Mouse (Mus musculus) CH12.LX (cell line): ENCODE data around the gene Psma7.

ENCODE experiments used
- CHD2 ChIP-seq: IDR thresholded peaks from 2 replicates; pipeline ENCODE4 v1.6.1; 2011; ENCODE audit warnings: low read length, improper control_type of control experiment
- CTCF ChIP-seq, 2 experiments: IDR thresholded peaks in 1 of 2; conservative IDR thresholded peaks in 1 of 2; 2 replicates each; pipeline ENCODE4 v1.5.1; 2011 to 2012; ENCODE audit warnings: low read depth in 2 of 2, low read length in 2 of 2, improper control_type of control experiment in 1 of 2, inconsistent platforms in 1 of 2, mild to moderate bottlenecking in 1 of 2, moderate library complexity in 1 of 2
- EP300 ChIP-seq: IDR thresholded peaks from 2 replicates; pipeline ENCODE4 v1.6.1; 2011; ENCODE audit warnings: low read length, improper control_type of control experiment
- MAX ChIP-seq: IDR thresholded peaks from 2 replicates; pipeline ENCODE4 v1.6.1; 2011; ENCODE audit warnings: low read length, improper control_type of control experiment
- MAZ ChIP-seq: IDR thresholded peaks from 2 replicates; pipeline ENCODE4 v1.6.1; 2012; ENCODE audit warnings: low read depth, mild to moderate bottlenecking, inconsistent platforms, low read length, improper control_type of control experiment, moderate library complexity
- MEF2A ChIP-seq: IDR thresholded peaks from 2 replicates; pipeline ENCODE4 v1.6.1; 2014; ENCODE audit warnings: low read depth, mild to moderate bottlenecking, inconsistent platforms, low read length, improper control_type of control experiment, borderline replicate concordance
- POLR2A ChIP-seq: IDR thresholded peaks from 2 replicates; pipeline ENCODE4 v1.6.1; 2011; ENCODE audit warnings: low read depth, mild to moderate bottlenecking, improper control_type of control experiment, low read length
- SIN3A ChIP-seq: IDR thresholded peaks from 2 replicates; pipeline ENCODE4 v1.6.1; 2012; ENCODE audit warnings: low read length, improper control_type of control experiment, inconsistent platforms
- TBP ChIP-seq: conservative IDR thresholded peaks from 2 replicates; pipeline ENCODE4 v1.6.1; 2011; ENCODE audit warnings: low read depth, low read length, improper control_type of control experiment
- TCF12 ChIP-seq: IDR thresholded peaks from 2 replicates; pipeline ENCODE4 v1.6.1; 2014; ENCODE audit warnings: low read depth, mild to moderate bottlenecking, inconsistent platforms, low read length, improper control_type of control experiment
- ZC3H11A ChIP-seq: IDR thresholded peaks from 2 replicates; pipeline ENCODE4 v1.6.1; 2012; ENCODE audit warnings: low read depth, mild to moderate bottlenecking, inconsistent platforms, low read length, improper control_type of control experiment
- ZMIZ1 ChIP-seq: IDR thresholded peaks from 2 replicates; pipeline ENCODE4 v1.6.1; 2012; ENCODE audit warnings: low read depth, mild to moderate bottlenecking, inconsistent platforms, low read length, improper control_type of control experiment

GRCm38 (mm10) chr2:180031270-180031669, 11.0 kb downstream of the Psma7 start:
- no peak for TF ChIP-seq MAX
- TF ChIP-seq MAZ = no peak
- no peak for TF ChIP-seq ZC3H11A
- no peak for TF ChIP-seq CTCF (conservative IDR thresholded peaks at IDR 0.05 in 1 of 2, IDR thresholded peaks at IDR 0.05 in 1 of 2; ENCODE audit: low read depth in 2 of 2, low read length in 2 of 2)
- TF ChIP-seq ZMIZ1 = no peak
- TF ChIP-seq SIN3A = no peak
- TF ChIP-seq POLR2A = no peak
- no peak for TF ChIP-seq MEF2A
- no peak for TF ChIP-seq EP300
- TF ChIP-seq TCF12 = no peak
- TF ChIP-seq TBP = no peak
- TF ChIP-seq CHD2 = no peak
